Mouse (Mus musculus) thymus, postnatal 4 days (tissue): ENCODE results near the gene Sept10.

ENCODE experiments used
- DNase-seq: peaks from one replicate; pipeline ENCODE4 v3.0.0; 2021

Sept10 gene

GRCm38 (mm10) chr10:59221473-59222270 is at the start of gene Sept10, which contains the start of gene Sowahc:
Gene Sept10 (minus strand): TSS chr10:59221847.
Gene Sowahc (plus strand): TSS chr10:59221953.
- peak; percentile 99 for DNase-seq

- no peak for DNase-seq
These were observed 47.1 kb upstream of the Sept10 start for GRCm38 (mm10) chr10:59268754-59269153.

GRCm38 (mm10) chr10:59268109-59268508 is 46.5 kb upstream of the Sept10 start:
- no peak for DNase-seq

GRCm38 (mm10) chr10:59267275-59267674 is 45.6 kb upstream of the Sept10 start:
- no peak for DNase-seq

GRCm38 (mm10) chr10:59266097-59266496 is 44.5 kb upstream of the Sept10 start:
- DNase-seq = no peak

- no peak for DNase-seq
These were observed 44.0 kb upstream of the Sept10 start for GRCm38 (mm10) chr10:59265674-59266073.

GRCm38 (mm10) chr10:59265067-59265466 is 43.4 kb upstream of the Sept10 start:
- DNase-seq = no peak

GRCm38 (mm10) chr10:59262979-59263378 is 41.3 kb upstream of the Sept10 start:
- DNase-seq = no peak

GRCm38 (mm10) chr10:59262021-59262420 is 40.4 kb upstream of the Sept10 start:
- DNase-seq = no peak

GRCm38 (mm10) chr10:59261603-59262002 is 40.0 kb upstream of the Sept10 start:
- DNase-seq = no peak

- no peak for DNase-seq
These were observed 37.9 kb upstream of the Sept10 start for GRCm38 (mm10) chr10:59259572-59259971.

GRCm38 (mm10) chr10:59256533-59256932 is 34.9 kb upstream of the Sept10 start:
- DNase-seq = no peak

GRCm38 (mm10) chr10:59253541-59254079 is 32.0 kb upstream of the Sept10 start:
- no peak for DNase-seq

GRCm38 (mm10) chr10:59252396-59252795 is 30.7 kb upstream of the Sept10 start:
- DNase-seq = no peak

GRCm38 (mm10) chr10:59251980-59252379 is 30.3 kb upstream of the Sept10 start:
- no peak for DNase-seq

GRCm38 (mm10) chr10:59250679-59251078 is 29.0 kb upstream of the Sept10 start:
- no peak for DNase-seq

GRCm38 (mm10) chr10:59249531-59249930 is 27.9 kb upstream of the Sept10 start:
- DNase-seq = no peak

- DNase-seq = no peak
These were observed 19.5 kb upstream of the Sept10 start for GRCm38 (mm10) chr10:59241141-59241541.

- no peak for DNase-seq
These were observed 16.1 kb upstream of the Sept10 start for GRCm38 (mm10) chr10:59237757-59238156.

GRCm38 (mm10) chr10:59236486-59236885 is 14.8 kb upstream of the Sept10 start:
- no peak for DNase-seq

GRCm38 (mm10) chr10:59235847-59236246 is 14.2 kb upstream of the Sept10 start:
- DNase-seq = no peak

- DNase-seq = no peak
These were observed 13.6 kb upstream of the Sept10 start for GRCm38 (mm10) chr10:59235227-59235626.

- DNase-seq = no peak
These were observed 7.7 kb upstream of the Sept10 start for GRCm38 (mm10) chr10:59229205-59229820.

- DNase-seq = no peak
These were observed 3.5 kb upstream of the Sept10 start for GRCm38 (mm10) chr10:59225137-59225536.
